Mouse (Mus musculus) embryo, embryonic 11 days (tissue): ENCODE results near the gene Cfd.
A peak's percentile ranks its signal among the peaks of the same experiment; 100 is the strongest.

ENCODE experiments used
- DNase-seq: peaks from one replicate; pipeline ENCODE4 v3.0.0-alpha.2; 2015

Gene Cfd

GRCm38 (mm10) chr10:79886611-79887010 is 4.0 kb upstream of the Cfd start:
- DNase-seq, result no peak

- DNase-seq, result no peak
Observed at GRCm38 (mm10) chr10:79889386-79889785, 1.3 kb upstream of the Cfd start.

GRCm38 (mm10) chr10:79892451-79893118 is 1.9 kb downstream of the Cfd start:
- DNase-seq, result peak; percentile 83

GRCm38 (mm10) chr10:79896306-79896705 is 5.7 kb downstream of the Cfd start:
- DNase-seq, result no peak

- DNase-seq, result no peak
Observed at GRCm38 (mm10) chr10:79896814-79897213, 6.2 kb downstream of the Cfd start.

GRCm38 (mm10) chr10:79897316-79898245 is 6.9 kb downstream of the Cfd start:
- DNase-seq, result no peak

- DNase-seq, result no peak
Observed at GRCm38 (mm10) chr10:79900951-79901410, 10.3 kb downstream of the Cfd start.

GRCm38 (mm10) chr10:79906712-79907111 is 16.1 kb downstream of the Cfd start:
- no peak for DNase-seq

GRCm38 (mm10) chr10:79907415-79907814 is 16.8 kb downstream of the Cfd start:
- no peak for DNase-seq

GRCm38 (mm10) chr10:79908167-79909091 is 17.8 kb downstream of the Cfd start, which contains the start of gene Med16:
TSS of gene Med16 (minus strand) at chr10:79908923.
- peak; percentile 98 for DNase-seq

GRCm38 (mm10) chr10:79909092-79909922 is 18.7 kb downstream of the Cfd start:
- DNase-seq, result peak; percentile 50

GRCm38 (mm10) chr10:79910556-79910955 is 19.9 kb downstream of the Cfd start, which contains the start of gene Gm26602:
TSS of gene Gm26602 (plus strand) at chr10:79910856.
- no peak for DNase-seq

GRCm38 (mm10) chr10:79912412-79912811 is 21.8 kb downstream of the Cfd start:
- DNase-seq, result no peak

GRCm38 (mm10) chr10:79914131-79914947 is 23.7 kb downstream of the Cfd start:
- DNase-seq, result no peak

GRCm38 (mm10) chr10:79914948-79915596 is 24.4 kb downstream of the Cfd start:
- no peak for DNase-seq

GRCm38 (mm10) chr10:79916081-79916480 is 25.4 kb downstream of the Cfd start:
- DNase-seq, result no peak

GRCm38 (mm10) chr10:79916808-79917531 is 26.3 kb downstream of the Cfd start, which contains the start of gene Kiss1r:
TSS of gene Kiss1r (plus strand) at chr10:79916971.
- peak; percentile 93 for DNase-seq

GRCm38 (mm10) chr10:79917532-79918100 is 27.0 kb downstream of the Cfd start:
- no peak for DNase-seq
